Mouse (Mus musculus) intestine, embryonic 16.5 days (tissue): ENCODE results near the gene Folr1. TPM values are rescaled to one million over a fixed set of nuclear protein-coding genes. Genes with fewer than 3 reads are reported as not detected.
A peak's percentile ranks its signal among the peaks of the same experiment; 100 is the strongest.

ENCODE experiments used
- ATAC-seq: fragments of 200-750 bp; cut with Nextera tagmentation; 2 replicates; pipeline ENCODE4 v1.8.0; 2017; ENCODE audit warnings: moderate TSS enrichment, moderate library complexity
- H3K27ac ChIP-seq: fragments of 300-500 bp; sonication (generic); 2 replicates; pipeline ENCODE4 v1.5.1; 2014; ENCODE audit warnings: mild to moderate bottlenecking, low read length
- H3K27me3 ChIP-seq: fragments of 300-500 bp; sonication (generic); replicated peaks from 2 replicates; pipeline ENCODE4 v1.6.1; 2014; ENCODE audit warnings: low read length, control low read depth, mixed read lengths; ENCODE audit not compliant: control insufficient read depth, insufficient read depth
- H3K36me3 ChIP-seq: fragments of 300-500 bp; sonication (generic); 2 replicates; pipeline ENCODE4 v1.6.1; 2014; ENCODE audit warnings: low read length, control low read depth; ENCODE audit not compliant: control insufficient read depth, insufficient read depth
- H3K4me1 ChIP-seq: fragments of 300-500 bp; sonication (generic); 2 replicates; pipeline ENCODE4 v1.6.1; 2014; ENCODE audit warnings: low read length, control low read depth, mixed read lengths; ENCODE audit not compliant: control insufficient read depth, insufficient read depth
- H3K4me2 ChIP-seq: fragments of 300-500 bp; sonication (generic); 2 replicates; pipeline ENCODE4 v1.6.1; 2014; ENCODE audit warnings: low read depth, low read length, control low read depth
- H3K4me3 ChIP-seq: fragments of 300-500 bp; sonication (generic); 2 replicates; pipeline ENCODE4 v1.5.1; 2014; ENCODE audit warnings: mild to moderate bottlenecking, low read length
- H3K9ac ChIP-seq: fragments of 300-500 bp; sonication (generic); 2 replicates; pipeline ENCODE4 v1.6.1; 2014; ENCODE audit warnings: low read depth, low read length
- H3K9me3 ChIP-seq: fragments of 300-500 bp; sonication (generic); 2 replicates; pipeline ENCODE4 v1.6.1; 2016; ENCODE audit warnings: low read length, control low read depth; ENCODE audit not compliant: control insufficient read depth
- WGBS: fragments of 180-500 bp; shearing (Covaris S2); extraction: QIAGEN DNeasy Blood & Tissue Kit; methylation state at CpG from one replicate; pipeline ENCODE4 v1.1.7; 2014; 5-methylcytosine and 5-hydroxymethylcytosine counted together
- microRNA-seq: library from miRNA; unstranded; fragments of <30 nt; microRNA quantifications from one replicate; pipeline ENCODE4, GENCODE M21; 2016
- polyA plus RNA-seq: library from polyadenylated mRNA; unstranded; fragments of >200 nt; fragmentation: Nextera tagmentation; extraction: Ambion mirVana; gene quantifications from 2 replicates; pipeline ENCODE4 v1.2.1, GENCODE M21; 2015

The Folr1 gene
- polyA plus RNA-seq, 1 experiment from 2014 or later, result 201 TPM

DNA sequence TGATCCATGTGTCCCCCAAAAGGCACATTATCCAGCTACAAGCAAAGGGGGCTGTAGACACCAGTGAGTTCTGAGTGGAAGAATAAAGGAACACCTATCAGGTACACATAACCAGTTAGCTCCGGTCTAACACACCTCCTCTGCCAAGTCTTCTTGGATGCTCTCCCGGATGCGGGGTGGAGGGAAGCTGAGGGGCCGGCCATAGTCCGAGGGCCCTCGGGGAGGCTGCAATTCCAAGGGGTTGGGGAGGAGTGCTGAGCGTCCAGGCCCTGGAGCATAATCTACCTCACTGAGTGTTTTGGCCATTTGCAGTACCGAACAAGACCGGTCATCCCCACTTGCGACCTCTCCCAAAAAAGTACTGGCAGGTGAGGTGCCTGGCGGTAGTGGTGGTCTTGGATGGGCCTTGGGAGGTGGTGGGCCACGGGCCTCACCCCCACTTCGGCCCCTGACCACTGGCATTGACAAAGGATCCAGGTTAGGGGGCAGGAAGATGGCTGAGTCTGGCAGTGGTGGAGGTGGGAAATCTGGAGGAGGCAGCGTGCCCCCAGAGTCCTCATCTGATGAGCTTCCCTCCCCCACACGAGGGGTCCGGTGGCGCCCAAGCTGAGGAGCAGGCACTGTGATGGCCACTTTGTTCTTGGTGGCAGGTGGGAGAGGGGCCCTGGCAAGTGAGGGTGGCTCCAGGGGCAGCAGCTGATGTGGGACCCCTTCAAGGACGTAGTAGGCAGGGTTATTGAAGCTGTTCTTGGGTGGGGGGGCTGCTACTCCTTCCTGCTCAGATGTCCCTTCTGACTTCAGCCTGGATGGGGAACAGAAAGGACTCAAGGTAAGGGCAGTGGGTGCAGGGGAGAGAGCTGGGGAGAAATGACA, 46.6 kb downstream of the Folr1 start:
- ATAC-seq, result no peak
- WGBS, result 84% methylated on average over 18 of the region's 18 CpGs
- peaks cover 18% of the 10 kb centered on the region for H3K36me3 ChIP-seq
- no peak overlapping the region for H3K27ac ChIP-seq
- H3K4me1 ChIP-seq, result peaks cover 17% of the 10 kb centered on the region
- peaks cover 24% of the 10 kb centered on the region for H3K27me3 ChIP-seq
- H3K9ac ChIP-seq, result no peak overlapping the region; the same call in 1 of the 2 replicates
- H3K9me3 ChIP-seq, result no peaks in the 10 kb centered on the region
- H3K4me2 ChIP-seq, result no peak overlapping the region
- no peak overlapping the region for H3K4me3 ChIP-seq

DNA sequence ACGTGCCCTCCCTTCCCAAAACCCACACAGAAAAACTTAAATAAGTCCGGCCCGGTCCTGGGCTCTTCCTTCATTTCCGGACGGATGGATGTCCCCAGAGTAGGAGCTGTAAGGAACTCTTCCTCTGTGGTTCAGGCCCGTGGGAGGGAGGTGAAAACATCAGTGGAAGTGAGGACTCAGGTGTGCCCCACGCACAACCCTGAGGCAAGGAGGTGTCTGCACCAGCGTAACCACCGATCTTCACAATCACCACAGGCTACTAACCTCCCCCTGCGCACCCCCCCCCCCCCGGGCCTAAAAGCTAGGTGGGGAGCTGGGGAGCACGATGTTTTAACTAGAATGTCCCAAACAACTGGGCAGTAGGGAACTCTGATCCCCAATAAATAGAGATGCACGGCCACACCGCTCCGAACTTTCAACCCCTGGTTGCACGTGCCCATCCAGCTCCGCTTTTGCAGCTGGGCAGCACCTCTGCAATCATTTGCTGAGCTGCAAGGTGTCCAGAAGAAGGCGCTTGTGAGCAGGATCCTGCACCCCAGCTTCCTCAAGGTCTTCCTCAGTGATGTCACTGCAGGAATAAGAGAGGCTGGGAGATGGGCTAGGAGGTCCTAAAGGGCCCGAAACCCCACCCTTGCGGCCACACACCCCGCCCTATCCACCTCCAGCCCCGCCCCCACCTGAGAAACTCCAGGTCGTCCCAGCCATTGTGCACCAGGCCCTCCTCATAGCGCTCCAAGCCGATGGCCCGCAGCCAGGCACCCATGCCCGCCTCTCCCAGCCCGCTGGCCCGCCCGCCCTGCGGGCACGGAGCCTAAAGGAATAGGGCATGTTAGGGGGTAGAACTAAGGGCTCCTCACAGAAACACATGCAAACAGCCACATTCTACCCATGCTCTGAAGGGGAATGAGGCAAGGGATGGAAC, 47.5 kb downstream of the Folr1 start:
- Histone ChIP-seq H3K4me2 (no peak overlapping the region), H3K36me3 (peaks cover 12% of the 10 kb centered on the region), H3K4me3 (no peak overlapping the region), H3K9me3 (no peaks in the 10 kb centered on the region), H3K9ac (no peak overlapping the region), H3K27me3 (peaks cover 33% of the 10 kb centered on the region), H3K27ac (no peak overlapping the region), H3K4me1 (peaks cover 22% of the 10 kb centered on the region)
- 45% methylated on average over 32 of the region's 32 CpGs for WGBS
- peak; percentile 15; the same call in 1 of the 2 replicates for ATAC-seq

DNA sequence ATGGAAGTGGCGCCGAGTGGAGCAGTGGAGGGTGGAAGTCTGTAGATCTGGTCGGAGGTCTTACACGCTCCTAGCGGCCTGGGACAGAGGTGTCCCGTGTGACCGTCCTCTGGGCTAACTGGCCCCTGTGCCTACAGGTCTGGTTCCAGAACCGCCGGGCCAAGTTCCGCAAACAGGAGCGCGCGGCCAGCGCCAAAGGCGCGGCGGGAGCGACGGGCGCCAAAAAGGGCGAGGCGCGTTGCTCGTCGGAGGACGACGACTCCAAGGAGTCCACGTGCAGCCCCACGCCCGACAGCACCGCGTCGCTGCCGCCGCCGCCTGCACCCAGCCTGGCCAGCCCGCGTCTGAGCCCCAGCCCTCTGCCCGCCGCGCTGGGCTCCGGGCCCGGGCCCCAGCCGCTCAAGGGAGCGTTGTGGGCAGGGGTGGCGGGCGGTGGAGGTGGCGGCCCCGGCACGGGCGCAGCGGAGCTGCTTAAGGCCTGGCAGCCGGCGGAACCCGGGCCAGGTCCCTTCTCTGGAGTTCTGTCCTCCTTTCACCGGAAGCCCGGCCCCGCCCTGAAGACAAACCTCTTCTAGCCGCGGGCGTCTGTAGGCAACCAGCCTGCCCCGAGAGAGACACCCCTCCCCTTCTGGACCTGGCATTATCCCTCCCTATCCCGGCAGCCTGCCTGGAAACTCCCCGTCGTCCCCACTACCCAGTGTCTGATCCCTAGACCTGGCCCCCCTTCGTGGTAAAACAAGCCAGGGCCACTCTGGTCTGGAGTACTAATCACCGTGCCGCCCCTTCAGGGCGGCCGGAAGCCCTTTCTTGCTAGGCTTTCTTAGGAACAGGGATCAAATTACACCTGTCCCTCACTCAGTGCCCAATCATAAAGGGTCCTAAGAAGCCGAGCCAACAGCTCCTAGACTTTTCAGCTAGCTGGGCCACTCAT, 48.8 kb downstream of the Folr1 start:
- peak overlapping the region; percentile 97 for H3K4me2 ChIP-seq
- peaks cover 28% of the 10 kb centered on the region for H3K4me1 ChIP-seq
- ATAC-seq, result peak; percentile 74
- H3K27ac ChIP-seq, result no peak overlapping the region
- peaks cover 6% of the 10 kb centered on the region for H3K36me3 ChIP-seq
- H3K27me3 ChIP-seq, result peaks cover 46% of the 10 kb centered on the region
- WGBS, result 1% methylated on average over 70 of the region's 71 CpGs
- peak overlapping the region; percentile 56 for H3K4me3 ChIP-seq
- no peaks in the 10 kb centered on the region for H3K9me3 ChIP-seq
- H3K9ac ChIP-seq, result peak overlapping the region; percentile 80

DNA sequence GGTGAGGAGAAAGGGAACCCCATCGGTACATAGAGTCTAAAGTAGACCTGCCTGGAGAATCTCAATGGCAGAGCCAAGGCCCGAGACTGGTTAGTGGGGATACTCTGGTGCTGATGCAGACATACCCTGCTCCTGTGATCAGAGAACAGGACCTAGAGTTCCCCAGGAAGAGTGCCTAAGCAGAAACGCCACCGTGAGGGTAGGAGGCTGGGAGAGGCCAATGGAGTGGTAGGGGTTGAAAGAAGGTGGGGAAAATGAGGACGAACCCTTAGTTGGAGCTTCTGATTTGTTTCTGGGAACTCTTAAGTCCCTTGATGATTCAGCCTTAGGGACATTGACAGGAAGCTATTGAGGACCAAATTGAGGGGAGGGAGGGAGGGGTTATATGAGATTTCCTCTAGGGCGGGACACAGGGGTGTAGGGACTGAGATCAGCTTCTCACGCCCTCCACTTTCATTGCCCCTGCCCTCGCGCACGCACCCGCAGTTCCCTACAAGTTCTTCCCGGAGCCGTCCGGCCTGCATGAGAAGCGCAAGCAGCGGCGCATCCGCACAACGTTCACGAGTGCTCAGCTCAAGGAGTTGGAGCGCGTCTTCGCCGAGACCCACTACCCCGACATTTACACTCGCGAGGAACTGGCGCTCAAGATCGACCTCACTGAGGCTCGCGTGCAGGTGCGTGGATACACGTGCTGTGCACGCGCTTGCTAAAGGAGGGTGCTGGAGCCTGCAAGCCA, 50.1 kb downstream of the Folr1 start:
- no peak for ATAC-seq
- WGBS, result 4% methylated on average over 35 of the region's 35 CpGs
- Histone ChIP-seq H3K4me1 (peaks cover 28% of the 10 kb centered on the region), H3K27me3 (peaks cover 51% of the 10 kb centered on the region), H3K27ac (no peak overlapping the region), H3K9ac (peak overlapping the region; percentile 45; the same call in 1 of the 2 replicates), H3K4me3 (peak overlapping the region; percentile 56), H3K36me3 (no peaks in the 10 kb centered on the region; the same call in none of the 2 replicates), H3K9me3 (no peaks in the 10 kb centered on the region), H3K4me2 (peak overlapping the region; percentile 97)

DNA sequence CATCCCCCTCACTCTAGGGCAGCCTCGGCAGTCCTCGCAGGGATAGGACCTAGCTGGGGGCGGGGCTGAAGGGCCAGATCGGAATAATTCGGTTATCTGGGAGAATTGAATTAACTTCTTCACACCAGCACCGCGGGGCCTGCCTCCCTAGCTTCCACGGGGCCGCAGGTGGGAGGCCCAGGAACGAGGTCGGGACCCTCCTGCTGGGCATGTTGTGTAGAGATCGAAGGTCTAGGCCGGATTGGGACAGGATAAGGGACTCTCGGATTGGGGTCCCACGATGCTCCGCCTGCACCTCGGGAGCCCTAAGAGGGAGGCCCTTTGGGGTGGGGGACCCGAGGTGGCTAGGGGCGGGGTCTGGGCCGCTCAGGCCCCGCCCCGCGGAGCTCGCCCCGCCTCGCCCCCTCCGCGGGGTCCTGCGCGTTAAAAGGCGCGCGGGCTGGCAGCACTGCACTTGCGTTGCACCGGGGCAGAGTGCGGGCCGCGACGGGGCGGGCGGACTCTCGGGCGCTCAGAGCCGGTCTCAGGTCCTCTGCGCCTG, 52.7 kb downstream of the Folr1 start, which contains the start of gene Phox2a:
Phox2a (plus strand) TSS at position 453 of the 541 bp plus-strand sequence.
- Histone ChIP-seq H3K36me3 (no peaks in the 10 kb centered on the region), H3K27ac (no peak within 1 kb of the TSS), H3K4me3 (peak within 1 kb of the TSS; percentile 37), H3K27me3 (peaks cover 54% of the 10 kb centered on the region), H3K9ac (peak within 1 kb of the TSS; percentile 45; the same call in 1 of the 2 replicates), H3K9me3 (0 out of 2 replicates have a peak, but pooled peaks cover 3% of the 10 kb centered on the region), H3K4me2 (peak within 1 kb of the TSS; percentile 48), H3K4me1 (peaks cover 28% of the 10 kb centered on the region)
- WGBS, result under 1% methylated on average over 43 of the region's 45 CpGs
- peak; percentile 22 for ATAC-seq

Small RNA genes lying within 50 kb of the gene (microRNA-seq; reads per million reads assigned to microRNA genes)
- gene Gm22655, result not detected

Other genes starting within 250 kb of the Folr1 start
- gene Clpb, start 207.2 kb downstream of the Folr1 start, polyA plus RNA-seq, result 52.7 and 53.3 TPM in 2 replicates
- 2.2 and 2.4 TPM in 2 replicates for gene Phox2a, start 52.5 kb downstream of the Folr1 start, polyA plus RNA-seq
- 27.2 and 28.2 TPM in 2 replicates for gene Inppl1, start 32.6 kb downstream of the Folr1 start, polyA plus RNA-seq
- 2.6 and 3.2 TPM in 2 replicates for gene Folr2, start 13.6 kb downstream of the Folr1 start, polyA plus RNA-seq
- 61.0 and 66.3 TPM in 2 replicates for gene Anapc15, start 7.1 kb downstream of the Folr1 start, polyA plus RNA-seq
- 236 and 245 TPM in 2 replicates for gene Lamtor1, start 35.1 kb upstream of the Folr1 start, polyA plus RNA-seq
- 0.24 and 0.28 TPM in 2 replicates for gene Tomt, start 35.6 kb upstream of the Folr1 start, polyA plus RNA-seq
- gene Lrrc51, start 63.1 kb upstream of the Folr1 start, polyA plus RNA-seq, result 9.7 and 10.1 TPM in 2 replicates
- gene Numa1, start 63.3 kb upstream of the Folr1 start, polyA plus RNA-seq, result 39.9 and 41.9 TPM in 2 replicates
- 1.9 and 2.1 TPM in 2 replicates for gene Il18bp, start 147.9 kb upstream of the Folr1 start, polyA plus RNA-seq
- 33.0 and 35.5 TPM in 2 replicates for gene Rnf121, start 194.7 kb upstream of the Folr1 start, polyA plus RNA-seq
- gene Xndc1, start 194.7 kb upstream of the Folr1 start, polyA plus RNA-seq, result 17.7 and 21.6 TPM in 2 replicates
- gene Xntrpc, start 194.9 kb upstream of the Folr1 start, polyA plus RNA-seq, result 0.47 and 0.48 TPM in 2 replicates
- not detected in 2 replicates for gene Trpc2, start 212.3 kb upstream of the Folr1 start, polyA plus RNA-seq
- 0.18 and 0.22 TPM in 2 replicates for gene Art1, start 231.0 kb upstream of the Folr1 start, polyA plus RNA-seq
- 0.48 and 0.77 TPM in 2 replicates for gene Art5, start 238.7 kb upstream of the Folr1 start, polyA plus RNA-seq
- gene Chrna10, start 246.0 kb upstream of the Folr1 start, polyA plus RNA-seq, result 0.09 and 0.10 TPM in 2 replicates